Mouse (Mus musculus) kidney, adult 18-20 months (tissue): Measurements from ENCODE around the gene Fndc3b.

Experiments used
- DNase-seq: peaks from one replicate; pipeline ENCODE4 v3.0.0; 2021

Fndc3b gene

GRCm38 (mm10) chr3:27374396-27374795, 336.7 kb downstream of the Fndc3b start:
- no peak for DNase-seq

- DNase-seq, result no peak
Measured at GRCm38 (mm10) chr3:27371725-27372650, 339.1 kb downstream of the Fndc3b start.

GRCm38 (mm10) chr3:27371276-27371621, 339.9 kb downstream of the Fndc3b start, which contains the start of gene Ghsr:
Gene Ghsr, plus strand, starts transcription at chr3:27371351.
- no peak for DNase-seq

- DNase-seq, result no peak
Measured at GRCm38 (mm10) chr3:27370582-27371275, 340.4 kb downstream of the Fndc3b start.

- peak; percentile 38 for DNase-seq
Measured at GRCm38 (mm10) chr3:27370125-27370524, 341.0 kb downstream of the Fndc3b start.
